Mouse (Mus musculus) liver, embryonic 16.5 days (tissue): ENCODE results near the gene Gm11938. TPM values are rescaled to one million over a fixed set of nuclear protein-coding genes. Genes with fewer than 3 reads are reported as not detected.
"Not testable (repeated sequence)": the region's sequence is repeated elsewhere in the genome, so short reads cannot be mapped to it uniquely, and the experiment has no call there.

ENCODE experiments used
- ATAC-seq: fragments of 200-750 bp; cut with Nextera tagmentation; 2 replicates; pipeline ENCODE4 v1.8.0; 2017; ENCODE audit warnings: low read depth, mild to moderate bottlenecking, moderate number of reproducible peaks, moderate library complexity
- H3K27ac ChIP-seq: fragments of 300-500 bp; sonication (generic); 2 replicates; pipeline ENCODE4 v1.5.1; 2014; ENCODE audit warnings: mild to moderate bottlenecking, low read length
- H3K27me3 ChIP-seq: fragments of 300-500 bp; sonication (generic); 2 replicates; pipeline ENCODE4 v1.6.1; 2014; ENCODE audit warnings: low read depth, low read length, mixed read lengths; ENCODE audit not compliant: control insufficient read depth, insufficient read depth
- H3K36me3 ChIP-seq: fragments of 300-500 bp; sonication (generic); 2 replicates; pipeline ENCODE4 v1.6.1; 2014; ENCODE audit warnings: mild to moderate bottlenecking; ENCODE audit not compliant: control insufficient read depth, insufficient read depth
- H3K4me1 ChIP-seq: fragments of 300-500 bp; sonication (generic); 2 replicates; pipeline ENCODE4 v1.6.1; 2014; ENCODE audit warnings: low read depth, low read length, mixed read lengths; ENCODE audit not compliant: control insufficient read depth
- H3K4me2 ChIP-seq: fragments of 300-500 bp; sonication (generic); 2 replicates; pipeline ENCODE4 v1.6.1; 2014; ENCODE audit warnings: low read depth, low read length, mixed read lengths
- H3K4me3 ChIP-seq: fragments of 300-500 bp; sonication (generic); 2 replicates; pipeline ENCODE4 v1.5.1; 2014; ENCODE audit warnings: low read depth, mild to moderate bottlenecking, low read length
- H3K9ac ChIP-seq: fragments of 300-500 bp; sonication (generic); 2 replicates; pipeline ENCODE4 v1.6.1; 2014; ENCODE audit warnings: low read depth, low read length
- H3K9me3 ChIP-seq: fragments of 300-500 bp; sonication (generic); replicated peaks from 2 replicates; pipeline ENCODE4 v1.6.1; 2016; ENCODE audit warnings: low read length; ENCODE audit not compliant: control insufficient read depth
- WGBS: fragments of 180-500 bp; shearing (Covaris S2); extraction: QIAGEN DNeasy Blood & Tissue Kit; methylation state at CpG from one replicate; pipeline ENCODE4 v1.1.7; 2014; ENCODE audit not compliant: insufficient replicate concordance; 5-methylcytosine and 5-hydroxymethylcytosine counted together
- polyA plus RNA-seq: library from polyadenylated mRNA; unstranded; fragments of >200 nt; fragmentation: Nextera tagmentation; extraction: Ambion mirVana; gene quantifications from 2 replicates; pipeline ENCODE4 v1.2.1, GENCODE M21; 2015

Gene Gm11938
- polyA plus RNA-seq, 1 experiment from 2014 or later: not detected

DNA sequence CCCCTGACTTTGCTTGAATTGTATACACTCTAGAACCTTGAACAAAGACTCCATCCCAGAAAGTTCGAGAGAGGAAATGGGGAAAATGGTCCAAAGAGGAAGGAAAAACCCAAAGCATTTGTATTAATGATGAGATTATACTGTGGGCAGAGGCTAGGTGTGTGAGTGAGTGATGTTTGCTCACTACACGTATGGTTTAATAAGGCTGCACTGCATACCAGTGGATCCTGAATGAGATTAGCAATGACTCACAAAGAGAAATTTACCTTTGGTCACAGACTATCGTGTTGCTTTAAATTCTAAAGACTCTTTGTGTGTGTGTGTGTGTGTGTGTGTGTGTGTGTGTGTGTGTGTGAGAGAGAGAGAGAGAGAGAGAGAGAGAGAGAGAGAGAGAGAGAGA is 27.8 kb upstream of the Gm11938 start:
- Histone ChIP-seq H3K4me2 (no peak overlapping the region), H3K9ac (no peak overlapping the region), H3K27ac (no peak overlapping the region), H3K4me1 (no peaks in the 10 kb centered on the region), H3K36me3 (no peaks in the 10 kb centered on the region), H3K27me3 (no peaks in the 10 kb centered on the region), H3K4me3 (no peak overlapping the region), H3K9me3 (no peaks in the 10 kb centered on the region)
- 40% methylated on average over 3 of the region's 3 CpGs for WGBS
- ATAC-seq: no peak

- H3K27ac ChIP-seq: no peak within 1 kb of the TSS
- no peaks in the 10 kb centered on the region for H3K9me3 ChIP-seq
- WGBS: 56% methylated on average over 4 of the region's 4 CpGs
- no peak for ATAC-seq
- no peak within 1 kb of the TSS for H3K9ac ChIP-seq
- H3K4me3 ChIP-seq: no peak within 1 kb of the TSS
- no peaks in the 10 kb centered on the region for H3K4me1 ChIP-seq
- H3K4me2 ChIP-seq: no peak within 1 kb of the TSS
- no peaks in the 10 kb centered on the region for H3K27me3 ChIP-seq
- H3K36me3 ChIP-seq: no peaks in the 10 kb centered on the region
These were observed 25.0 kb upstream of the Gm11938 start, which contains the start of gene Krtap4-1 for GRCm38 (mm10) chr11:99628138-99628537. TSS of gene Krtap4-1 (minus strand) at chr11:99628238.

- no peaks in the 10 kb centered on the region for H3K9me3 ChIP-seq
- H3K4me2 ChIP-seq: no peak within 1 kb of the TSS
- H3K27ac ChIP-seq: no peak within 1 kb of the TSS
- H3K9ac ChIP-seq: no peak within 1 kb of the TSS
- no peaks in the 10 kb centered on the region for H3K27me3 ChIP-seq
- ATAC-seq: no peak
- WGBS: 55% methylated on average over 2 of the region's 2 CpGs
- H3K4me1 ChIP-seq: no peaks in the 10 kb centered on the region
- no peak within 1 kb of the TSS for H3K4me3 ChIP-seq
- H3K36me3 ChIP-seq: no peaks in the 10 kb centered on the region
These were observed 17.2 kb upstream of the Gm11938 start, which contains the start of gene Gm11562 for GRCm38 (mm10) chr11:99620335-99620734. TSS of gene Gm11562 (minus strand) at chr11:99620435.

GRCm38 (mm10) chr11:99614796-99615363 is 11.8 kb upstream of the Gm11938 start, which contains the start of gene Krtap2-4:
TSS of gene Krtap2-4 (minus strand) at chr11:99614846.
- Histone ChIP-seq H3K4me3 (no peak within 1 kb of the TSS), H3K27ac (no peak within 1 kb of the TSS), H3K36me3 (no peaks in the 10 kb centered on the region), H3K4me2 (no peak within 1 kb of the TSS), H3K9me3 (no peaks in the 10 kb centered on the region), H3K27me3 (no peaks in the 10 kb centered on the region), H3K4me1 (no peaks in the 10 kb centered on the region), H3K9ac (no peak within 1 kb of the TSS)
- 35% methylated on average over 3 of the region's 3 CpGs for WGBS
- no peak for ATAC-seq

DNA sequence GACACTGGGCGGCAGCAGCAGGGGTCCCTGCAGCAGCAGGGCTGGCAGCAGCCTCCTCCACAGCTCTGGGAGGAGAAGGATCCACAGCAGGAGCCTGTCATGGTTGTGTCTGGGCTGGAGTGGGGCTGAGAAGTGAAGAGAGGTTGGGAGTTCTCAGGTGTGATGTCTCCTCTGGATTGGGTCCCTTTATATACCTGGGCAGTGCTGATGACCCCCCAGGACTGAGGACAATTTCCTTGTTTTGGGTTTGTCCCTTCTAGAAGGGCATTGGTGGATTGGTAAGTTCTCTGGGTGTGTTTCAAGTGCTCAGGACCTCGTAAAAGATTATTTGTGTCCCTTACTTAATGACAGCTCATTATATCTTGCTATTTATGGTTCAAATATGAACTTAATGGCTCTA is 7.0 kb upstream of the Gm11938 start, which contains the start of gene Gm11937:
Gm11937 (minus strand) TSS at position 101 of the 400 bp plus-strand sequence.
- not testable (repeated sequence) for H3K4me3 ChIP-seq, H3K9me3 ChIP-seq, ATAC-seq, H3K9ac ChIP-seq, H3K27me3 ChIP-seq, H3K27ac ChIP-seq, H3K36me3 ChIP-seq, H3K4me1 ChIP-seq, H3K4me2 ChIP-seq
- 43% methylated on average over 2 of the region's 2 CpGs for WGBS

- no peak for ATAC-seq
- Histone ChIP-seq H3K4me1 (no peaks in the 10 kb centered on the region), H3K9me3 (no peaks in the 10 kb centered on the region), H3K27me3 (no peaks in the 10 kb centered on the region), H3K36me3 (no peaks in the 10 kb centered on the region), H3K4me3 (no peak overlapping the region), H3K9ac (no peak overlapping the region), H3K4me2 (no peak overlapping the region), H3K27ac (no peak overlapping the region)
- 39% methylated on average over 1 of the region's 1 CpGs for WGBS
These were observed 6.0 kb upstream of the Gm11938 start for GRCm38 (mm10) chr11:99609126-99609525.

- not testable (repeated sequence) for H3K27me3 ChIP-seq, H3K4me2 ChIP-seq, H3K4me1 ChIP-seq, H3K4me3 ChIP-seq, H3K36me3 ChIP-seq, H3K27ac ChIP-seq, ATAC-seq, H3K9ac ChIP-seq, H3K9me3 ChIP-seq
- WGBS: 76% methylated on average over 4 of the region's 6 CpGs
These were observed 5.4 kb downstream of the Gm11938 start, which contains the start of gene Krtap9-3 for GRCm38 (mm10) chr11:99597742-99598141. TSS of gene Krtap9-3 (minus strand) at chr11:99598105.

DNA sequence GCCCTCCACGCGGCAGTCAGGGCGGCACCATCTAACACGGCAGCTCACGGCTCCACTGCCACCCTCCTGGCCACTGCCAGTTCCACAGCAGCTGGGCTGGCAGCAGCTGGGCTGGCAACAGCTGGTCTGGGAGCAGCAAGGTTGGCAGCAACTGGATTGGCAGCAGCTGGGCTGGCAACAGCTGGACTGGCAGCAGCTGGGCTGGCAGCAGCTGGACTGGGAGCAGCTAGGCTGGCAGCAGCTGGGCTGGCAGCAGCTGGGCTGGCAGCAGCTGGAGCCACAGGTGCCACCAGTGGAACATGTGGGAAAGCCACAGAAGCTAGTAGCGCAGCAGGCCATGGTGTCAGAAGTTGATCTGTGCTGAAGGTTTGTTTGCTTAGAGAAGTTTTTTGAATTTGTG is 12.1 kb downstream of the Gm11938 start, which contains the start of gene Krtap1-3:
Krtap1-3 (minus strand) TSS at position 359 of the 400 bp plus-strand sequence.
- Histone ChIP-seq H3K36me3 (no peaks in the 10 kb centered on the region), H3K4me2 (no peak within 1 kb of the TSS), H3K27ac (no peak within 1 kb of the TSS), H3K27me3 (no peaks in the 10 kb centered on the region), H3K9me3 (no peaks in the 10 kb centered on the region), H3K4me1 (no peaks in the 10 kb centered on the region), H3K4me3 (no peak within 1 kb of the TSS), H3K9ac (no peak within 1 kb of the TSS)
- WGBS: 72% methylated on average over 6 of the region's 6 CpGs
- no peak for ATAC-seq

DNA sequence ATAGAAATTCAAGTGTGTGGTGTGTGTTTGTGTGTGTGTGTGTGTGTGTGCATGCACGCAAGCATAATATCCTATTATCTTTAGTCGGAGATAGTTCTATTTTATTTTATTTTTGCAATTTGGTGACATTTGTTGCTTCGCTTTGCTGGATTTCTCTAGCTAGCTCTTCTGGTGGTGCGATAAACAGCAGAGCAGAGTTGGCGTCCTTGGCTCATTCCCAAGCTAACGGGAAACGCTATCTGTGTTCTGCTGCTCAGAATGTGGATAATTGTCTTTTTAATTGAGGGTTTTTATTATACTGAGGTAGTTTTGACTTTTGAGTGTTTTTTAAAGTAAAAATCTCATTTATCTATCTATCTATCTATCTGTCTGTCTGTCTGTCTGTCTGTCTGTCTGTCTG is 18.0 kb downstream of the Gm11938 start:
- Histone ChIP-seq H3K4me1 (no peaks in the 10 kb centered on the region), H3K27ac (no peak overlapping the region), H3K27me3 (no peaks in the 10 kb centered on the region), H3K9ac (no peak overlapping the region), H3K4me3 (no peak overlapping the region), H3K9me3 (no peaks in the 10 kb centered on the region), H3K36me3 (no peaks in the 10 kb centered on the region), H3K4me2 (no peak overlapping the region)
- ATAC-seq: no peak
- 69% methylated on average over 7 of the region's 7 CpGs for WGBS
